Mouse (Mus musculus): Measurements from ENCODE around the gene Pakap. TPM values are rescaled to one million over a fixed set of nuclear protein-coding genes. Genes with fewer than 3 reads are reported as not detected.

Gene Pakap
- polyA plus RNA-seq, 1 experiment from 2014 or later: 12.7 TPM

GRCm38 (mm10) chr4:57720869-57721361, 152.9 kb downstream of the Pakap start:
- H3K4me3 ChIP-seq (ENCODE audit: low read depth, low read length): no peak overlapping the region
- peaks cover 13% of the 10 kb centered on the region; the same call in 1 of the 2 replicates for H3K4me1 ChIP-seq (ENCODE audit: control insufficient read depth, insufficient read depth, low read length)
- H3K9ac ChIP-seq (ENCODE audit: low read depth, low read length): no peak overlapping the region
- WGBS: 19% methylated on average over 7 of the region's 7 CpGs
- H3K27ac ChIP-seq (ENCODE audit: low read length): no peak overlapping the region
- no peak for ATAC-seq
- H3K9me3 ChIP-seq (replicated peaks; ENCODE audit: control insufficient read depth, low read length, poor library complexity, severe bottlenecking): no peaks in the 10 kb centered on the region
- H3K36me3 ChIP-seq (ENCODE audit: control insufficient read depth, insufficient read depth, low read length): no peaks in the 10 kb centered on the region
- no peaks in the 10 kb centered on the region for H3K27me3 ChIP-seq (ENCODE audit: control insufficient read depth, insufficient read depth, low read depth, low read length)
- H3K4me2 ChIP-seq (ENCODE audit: low read length): no peak overlapping the region

- Histone ChIP-seq H3K36me3 (ENCODE audit: control insufficient read depth, insufficient read depth, low read length) (no peaks in the 10 kb centered on the region), H3K4me3 (ENCODE audit: low read depth, low read length) (no peak overlapping the region), H3K9me3 (replicated peaks; ENCODE audit: control insufficient read depth, low read length, poor library complexity, severe bottlenecking) (no peaks in the 10 kb centered on the region), H3K9ac (ENCODE audit: low read depth, low read length) (no peak overlapping the region), H3K4me1 (ENCODE audit: control insufficient read depth, insufficient read depth, low read length) (peaks cover 4% of the 10 kb centered on the region; the same call in 1 of the 2 replicates), H3K27me3 (ENCODE audit: control insufficient read depth, insufficient read depth, low read depth, low read length) (no peaks in the 10 kb centered on the region), H3K4me2 (ENCODE audit: low read length) (no peak overlapping the region), H3K27ac (ENCODE audit: low read length) (no peak overlapping the region)
- no peak for ATAC-seq
- 85% methylated on average over 4 of the region's 4 CpGs for WGBS
Measured at GRCm38 (mm10) chr4:57722296-57722695, 154.3 kb downstream of the Pakap start.

GRCm38 (mm10) chr4:57723659-57724058, 155.7 kb downstream of the Pakap start:
- Histone ChIP-seq H3K36me3 (ENCODE audit: control insufficient read depth, insufficient read depth, low read length) (no peaks in the 10 kb centered on the region), H3K9ac (ENCODE audit: low read depth, low read length) (no peak overlapping the region), H3K4me1 (ENCODE audit: control insufficient read depth, insufficient read depth, low read length) (no peaks in the 10 kb centered on the region), H3K4me3 (ENCODE audit: low read depth, low read length) (no peak overlapping the region), H3K27me3 (ENCODE audit: control insufficient read depth, insufficient read depth, low read depth, low read length) (no peaks in the 10 kb centered on the region), H3K27ac (ENCODE audit: low read length) (no peak overlapping the region), H3K9me3 (replicated peaks; ENCODE audit: control insufficient read depth, low read length, poor library complexity, severe bottlenecking) (no peaks in the 10 kb centered on the region), H3K4me2 (ENCODE audit: low read length) (no peak overlapping the region)
- ATAC-seq: no peak
- 66% methylated on average over 2 of the region's 2 CpGs for WGBS

DNA sequence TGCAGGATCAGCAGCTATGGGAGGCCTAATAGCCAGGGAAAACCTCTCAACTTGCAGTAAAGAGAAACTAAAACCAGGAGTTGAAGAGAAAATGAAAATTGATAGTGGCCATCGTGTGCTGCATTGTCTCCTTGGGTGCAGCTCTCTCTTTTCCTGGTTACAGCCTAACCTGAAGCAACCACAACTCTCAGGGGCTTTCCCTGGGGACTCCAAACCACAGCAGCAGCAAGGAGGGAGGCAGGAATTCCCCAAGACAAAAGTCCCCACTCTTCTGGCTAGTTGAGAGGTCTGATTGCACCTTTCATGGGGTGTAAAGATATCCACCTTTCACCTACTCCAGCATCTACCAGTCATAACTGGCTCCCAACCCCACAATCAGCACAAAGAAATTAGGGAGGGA, 157.6 kb downstream of the Pakap start:
- Histone ChIP-seq H3K27ac (ENCODE audit: low read length) (no peak overlapping the region), H3K9ac (ENCODE audit: low read depth, low read length) (no peak overlapping the region), H3K36me3 (ENCODE audit: control insufficient read depth, insufficient read depth, low read length) (no peaks in the 10 kb centered on the region), H3K27me3 (ENCODE audit: control insufficient read depth, insufficient read depth, low read depth, low read length) (no peaks in the 10 kb centered on the region), H3K4me1 (ENCODE audit: control insufficient read depth, insufficient read depth, low read length) (no peaks in the 10 kb centered on the region), H3K4me2 (ENCODE audit: low read length) (no peak overlapping the region), H3K9me3 (replicated peaks; ENCODE audit: control insufficient read depth, low read length, poor library complexity, severe bottlenecking) (no peaks in the 10 kb centered on the region), H3K4me3 (ENCODE audit: low read depth, low read length) (no peak overlapping the region)
- no peak for ATAC-seq
- WGBS: 85% methylated on average over 1 of the region's 1 CpGs

- ATAC-seq: no peak
- Histone ChIP-seq H3K36me3 (ENCODE audit: control insufficient read depth, insufficient read depth, low read length) (no peaks in the 10 kb centered on the region), H3K4me3 (ENCODE audit: low read depth, low read length) (no peak overlapping the region), H3K4me1 (ENCODE audit: control insufficient read depth, insufficient read depth, low read length) (no peaks in the 10 kb centered on the region), H3K27me3 (ENCODE audit: control insufficient read depth, insufficient read depth, low read depth, low read length) (no peaks in the 10 kb centered on the region), H3K4me2 (ENCODE audit: low read length) (no peak overlapping the region), H3K9me3 (replicated peaks; ENCODE audit: control insufficient read depth, low read length, poor library complexity, severe bottlenecking) (no peaks in the 10 kb centered on the region), H3K27ac (ENCODE audit: low read length) (no peak overlapping the region), H3K9ac (ENCODE audit: low read depth, low read length) (no peak overlapping the region)
- 89% methylated on average over 4 of the region's 4 CpGs for WGBS
Measured at GRCm38 (mm10) chr4:57728611-57729183, 160.7 kb downstream of the Pakap start.

DNA sequence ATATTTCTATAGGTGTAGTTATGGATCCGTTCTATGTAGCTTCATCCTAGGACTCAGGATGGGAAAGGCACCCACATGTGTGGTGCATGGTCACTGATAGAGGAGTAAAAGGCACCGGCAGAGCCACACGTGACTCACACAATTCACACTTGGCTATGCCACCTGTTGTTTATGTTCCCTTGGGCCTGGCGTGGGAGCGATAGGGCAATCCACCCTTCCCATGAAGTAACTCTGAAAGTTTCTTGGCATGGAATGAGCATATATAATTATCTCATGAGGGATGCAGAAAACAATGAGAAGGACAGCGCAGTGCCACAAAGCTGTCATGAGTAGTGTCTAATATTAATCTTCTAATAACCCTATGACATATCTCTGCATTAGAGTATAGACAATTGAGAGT, 162.1 kb downstream of the Pakap start:
- Histone ChIP-seq H3K27ac (ENCODE audit: low read length) (no peak overlapping the region), H3K27me3 (ENCODE audit: control insufficient read depth, insufficient read depth, low read depth, low read length) (no peaks in the 10 kb centered on the region), H3K4me3 (ENCODE audit: low read depth, low read length) (no peak overlapping the region), H3K9me3 (replicated peaks; ENCODE audit: control insufficient read depth, low read length, poor library complexity, severe bottlenecking) (no peaks in the 10 kb centered on the region), H3K9ac (ENCODE audit: low read depth, low read length) (no peak overlapping the region), H3K4me2 (ENCODE audit: low read length) (no peak overlapping the region), H3K4me1 (ENCODE audit: control insufficient read depth, insufficient read depth, low read length) (no peaks in the 10 kb centered on the region), H3K36me3 (ENCODE audit: control insufficient read depth, insufficient read depth, low read length) (no peaks in the 10 kb centered on the region)
- WGBS: 93% methylated on average over 6 of the region's 6 CpGs
- ATAC-seq: no peak

DNA sequence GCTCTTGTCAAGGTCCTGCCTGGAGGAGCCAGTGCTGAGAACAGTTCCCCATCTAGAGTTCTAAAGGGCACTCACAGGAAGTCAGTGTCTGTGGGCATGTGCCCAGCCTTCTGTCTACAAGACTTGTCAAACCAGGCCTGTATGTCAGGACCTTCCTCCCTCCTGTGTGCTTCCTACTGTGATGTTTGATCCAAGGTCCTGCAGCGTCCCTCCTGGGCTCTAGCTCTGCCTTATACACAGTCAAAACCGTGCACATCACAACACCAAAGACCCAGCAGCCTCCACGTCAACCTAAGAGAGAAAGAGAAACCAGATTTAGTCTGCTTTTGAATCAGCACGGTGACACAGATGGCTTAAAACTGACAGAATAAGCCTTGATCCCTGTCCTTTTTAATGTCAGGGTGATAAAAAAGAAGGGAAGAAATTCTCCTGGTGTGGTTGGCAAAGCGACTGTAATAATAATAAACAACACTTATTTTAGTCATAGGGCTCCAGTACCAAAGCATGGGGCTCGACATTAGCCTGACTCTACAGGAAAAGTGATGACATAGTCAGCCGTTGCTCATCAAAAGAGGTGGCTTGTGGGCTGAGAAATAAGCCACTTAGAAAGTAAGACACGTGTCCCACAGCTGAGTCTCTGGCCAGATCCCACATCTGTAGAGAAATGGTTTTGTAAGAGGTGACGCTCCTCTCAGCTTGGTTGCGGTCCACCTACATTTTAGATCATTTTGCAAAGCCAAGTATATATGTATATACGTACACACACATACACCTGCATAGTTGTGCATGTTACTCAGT, 163.0 kb downstream of the Pakap start:
- H3K9ac ChIP-seq (ENCODE audit: low read depth, low read length): no peak overlapping the region
- no peak overlapping the region for H3K4me2 ChIP-seq (ENCODE audit: low read length)
- no peak for ATAC-seq
- 73% methylated on average over 11 of the region's 11 CpGs for whole genome bisulfite sequencing
- no peak overlapping the region for H3K27ac ChIP-seq (ENCODE audit: low read length)
- H3K36me3 ChIP-seq (ENCODE audit: control insufficient read depth, insufficient read depth, low read length): no peaks in the 10 kb centered on the region
- no peaks in the 10 kb centered on the region for H3K9me3 ChIP-seq (replicated peaks; ENCODE audit: control insufficient read depth, low read length, poor library complexity, severe bottlenecking)
- no peaks in the 10 kb centered on the region for H3K4me1 ChIP-seq (ENCODE audit: control insufficient read depth, insufficient read depth, low read length)
- no peaks in the 10 kb centered on the region for H3K27me3 ChIP-seq (ENCODE audit: control insufficient read depth, insufficient read depth, low read depth, low read length)
- H3K4me3 ChIP-seq (ENCODE audit: low read depth, low read length): no peak overlapping the region

DNA sequence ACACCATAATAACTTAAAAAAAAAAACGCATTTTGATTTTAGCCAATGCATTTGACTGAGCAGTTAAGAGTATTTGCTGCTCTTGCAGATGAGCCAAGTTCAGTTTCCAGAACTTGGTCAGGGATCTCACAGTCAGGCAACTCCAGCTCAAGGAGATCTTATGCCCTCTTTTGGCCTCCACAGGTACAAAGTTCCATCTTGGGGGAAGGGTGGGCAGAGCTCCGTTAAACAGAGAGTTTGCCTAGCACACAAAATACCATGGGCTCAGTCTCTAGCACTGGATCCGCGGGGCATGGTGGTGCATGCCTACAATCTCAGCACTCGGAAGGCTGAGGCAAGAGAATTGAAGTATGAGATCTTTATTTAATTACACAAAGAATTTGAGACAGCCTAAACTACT, 164.4 kb downstream of the Pakap start:
- ATAC-seq: no peak
- Histone ChIP-seq H3K27me3 (ENCODE audit: control insufficient read depth, insufficient read depth, low read depth, low read length) (no peaks in the 10 kb centered on the region), H3K9ac (ENCODE audit: low read depth, low read length) (no peak overlapping the region), H3K4me2 (ENCODE audit: low read length) (no peak overlapping the region), H3K27ac (ENCODE audit: low read length) (no peak overlapping the region), H3K9me3 (replicated peaks; ENCODE audit: control insufficient read depth, low read length, poor library complexity, severe bottlenecking) (no peaks in the 10 kb centered on the region), H3K36me3 (ENCODE audit: control insufficient read depth, insufficient read depth, low read length) (no peaks in the 10 kb centered on the region), H3K4me3 (ENCODE audit: low read depth, low read length) (no peak overlapping the region), H3K4me1 (ENCODE audit: control insufficient read depth, insufficient read depth, low read length) (no peaks in the 10 kb centered on the region)
- WGBS: 88% methylated on average over 5 of the region's 5 CpGs

DNA sequence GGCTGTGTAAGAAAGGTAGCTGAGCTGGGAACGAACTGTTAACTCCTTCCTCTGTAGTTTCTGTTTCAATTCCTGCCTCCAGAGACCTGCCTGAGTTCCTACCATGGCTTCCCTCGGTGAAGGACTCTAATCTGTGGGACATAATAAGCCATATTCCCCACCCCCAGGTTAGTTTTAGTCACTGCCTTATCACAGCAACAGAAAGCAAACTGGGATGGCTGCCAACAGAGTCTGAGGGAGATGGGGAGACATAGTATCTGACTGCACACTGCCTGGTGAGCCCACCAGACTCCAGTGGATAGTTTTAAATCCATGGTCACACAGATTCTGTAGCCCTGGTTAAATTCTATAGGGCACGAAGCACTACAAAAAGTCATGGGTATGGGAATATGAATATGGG, 165.5 kb downstream of the Pakap start:
- no peak overlapping the region for H3K27ac ChIP-seq (ENCODE audit: low read length)
- WGBS: 75% methylated on average over 3 of the region's 3 CpGs
- H3K4me3 ChIP-seq (ENCODE audit: low read depth, low read length): no peak overlapping the region
- no peak for ATAC-seq
- H3K4me1 ChIP-seq (ENCODE audit: control insufficient read depth, insufficient read depth, low read length): no peaks in the 10 kb centered on the region
- H3K9me3 ChIP-seq (replicated peaks; ENCODE audit: control insufficient read depth, low read length, poor library complexity, severe bottlenecking): no peaks in the 10 kb centered on the region
- no peak overlapping the region for H3K4me2 ChIP-seq (ENCODE audit: low read length)
- no peaks in the 10 kb centered on the region for H3K36me3 ChIP-seq (ENCODE audit: control insufficient read depth, insufficient read depth, low read length)
- no peak overlapping the region for H3K9ac ChIP-seq (ENCODE audit: low read depth, low read length)
- H3K27me3 ChIP-seq (ENCODE audit: control insufficient read depth, insufficient read depth, low read depth, low read length): no peaks in the 10 kb centered on the region
